Mouse (Mus musculus) hindbrain, postnatal 0 days (tissue): ENCODE data around the gene Ddx19a. TPM values are rescaled to one million over a fixed set of nuclear protein-coding genes. Genes with fewer than 3 reads are reported as not detected.
"Not testable (repeated sequence)": the region's sequence is repeated elsewhere in the genome, so short reads cannot be mapped to it uniquely, and the experiment has no call there.

Experiments used
- ATAC-seq: fragments of 200-750 bp; cut with Nextera tagmentation; 2 replicates; pipeline ENCODE4 v1.8.0; 2017; ENCODE audit warnings: mild to moderate bottlenecking, moderate TSS enrichment, moderate library complexity
- DNase-seq: peaks from one replicate; pipeline ENCODE4 v3.0.0-alpha.2; 2015; ENCODE audit warnings: low spot score
- H3K27ac ChIP-seq: fragments of 300-500 bp; sonication (generic); 2 replicates; pipeline ENCODE4 v1.5.1; 2014; ENCODE audit warnings: mild to moderate bottlenecking
- H3K27me3 ChIP-seq: fragments of 300-500 bp; sonication (generic); 2 replicates; pipeline ENCODE4 v1.6.1; 2014; ENCODE audit warnings: low read length, mixed read lengths; ENCODE audit not compliant: insufficient read depth
- H3K36me3 ChIP-seq: fragments of 300-500 bp; sonication (generic); 2 replicates; pipeline ENCODE4 v1.6.1; 2014; ENCODE audit warnings: low read length, mixed read lengths; ENCODE audit not compliant: insufficient read depth
- H3K4me1 ChIP-seq: fragments of 300-500 bp; sonication (generic); 2 replicates; pipeline ENCODE4 v1.6.1; 2014; ENCODE audit warnings: antibody characterized with exemption, low read length, mixed read lengths; ENCODE audit not compliant: insufficient read depth
- H3K4me2 ChIP-seq: fragments of 300-500 bp; sonication (generic); 2 replicates; pipeline ENCODE4 v1.6.1; 2014; ENCODE audit warnings: low read depth, mild to moderate bottlenecking, low read length, moderate library complexity, mixed read lengths
- H3K4me3 ChIP-seq: fragments of 300-500 bp; sonication (generic); 2 replicates; pipeline ENCODE4 v1.5.1; 2014; ENCODE audit warnings: low read length
- H3K9ac ChIP-seq: fragments of 300-500 bp; sonication (generic); replicated peaks from 2 replicates; pipeline ENCODE4 v1.6.1; 2014; ENCODE audit warnings: mild to moderate bottlenecking, low read length, moderate library complexity, mixed read lengths
- H3K9me3 ChIP-seq: fragments of 300-500 bp; sonication (generic); 2 replicates; pipeline ENCODE4 v1.6.1; 2016; ENCODE audit warnings: low read length, mixed read lengths
- CTCF ChIP-seq: IDR thresholded peaks from 2 replicates; pipeline ENCODE4 v1.5.1; 2016; ENCODE audit warnings: antibody characterized with exemption, control low read depth, low read depth
- WGBS: fragments of 180-500 bp; shearing (Covaris S2); extraction: QIAGEN DNeasy Blood & Tissue Kit; methylation state at CpG from one replicate; pipeline ENCODE4 v1.1.7; 2014; 5-methylcytosine and 5-hydroxymethylcytosine counted together
- polyA plus RNA-seq: library from polyadenylated mRNA; unstranded; fragments of >200 nt; fragmentation: Nextera tagmentation; extraction: Ambion mirVana; gene quantifications from 2 replicates; pipeline ENCODE4 v1.2.1, GENCODE M21; 2015
- total RNA-seq: library from RNA; depleted of rRNA; stranded (reverse); fragments of >200 nt; gene quantifications from 2 replicates; pipeline ENCODE4 v1.2.3, GENCODE M21; 2014

Ddx19a gene
- total and polyA plus RNA-seq, 2 experiments from 2014 or later, result 10.8 to 35.1 TPM

DNA sequence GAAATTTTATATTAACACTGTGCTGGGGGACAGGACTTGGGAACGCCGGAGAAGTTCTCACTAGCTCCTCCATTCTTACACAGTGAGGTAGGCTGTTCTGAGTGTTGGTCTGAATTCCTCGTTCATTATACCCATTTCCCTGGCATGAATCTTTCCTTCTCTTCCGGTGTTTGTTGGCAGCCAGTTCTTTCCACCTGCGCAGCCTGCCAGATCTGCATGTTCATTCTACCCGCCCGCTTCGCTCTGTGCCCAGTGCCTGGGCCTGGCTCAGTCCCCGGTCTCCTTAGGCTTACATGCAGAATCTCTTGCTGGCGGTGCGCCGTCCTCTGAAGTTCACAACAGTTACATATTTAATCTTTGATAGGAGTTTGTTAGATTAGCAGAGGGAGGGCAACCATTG is 61.4 kb downstream of the Ddx19a start:
- H3K27ac ChIP-seq, result no peak overlapping the region
- 78% methylated on average over 12 of the region's 12 CpGs for WGBS
- H3K9me3 ChIP-seq, result no peaks in the 10 kb centered on the region
- no peaks in the 10 kb centered on the region for H3K27me3 ChIP-seq
- no peak for TF ChIP-seq CTCF
- H3K4me3 ChIP-seq, result no peak overlapping the region
- DNase-seq (no peak), ATAC-seq (no peak)
- H3K4me2 ChIP-seq, result no peak overlapping the region
- no peak overlapping the region for H3K9ac ChIP-seq
- peaks cover 11% of the 10 kb centered on the region for H3K4me1 ChIP-seq
- H3K36me3 ChIP-seq, result no peaks in the 10 kb centered on the region

DNA sequence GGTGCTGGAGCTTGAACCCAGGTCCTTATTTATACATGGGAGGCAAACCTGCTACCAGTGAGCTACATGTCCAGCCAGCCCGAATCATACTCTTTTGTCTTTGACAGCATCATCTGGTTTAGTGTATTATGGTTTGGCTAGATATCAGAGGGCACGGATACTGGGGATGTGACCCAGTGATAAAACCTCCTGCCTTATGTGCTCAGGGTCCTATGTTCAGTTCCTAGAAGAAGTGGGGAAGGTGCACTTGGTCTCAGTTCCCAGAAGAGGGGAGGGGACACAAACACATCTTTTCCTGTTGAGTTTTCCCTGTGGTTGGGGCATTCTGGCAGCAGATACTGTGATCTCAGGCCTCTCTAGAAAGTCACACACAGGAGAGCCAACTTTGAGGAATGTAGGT is 64.3 kb downstream of the Ddx19a start:
- 94% methylated on average over 2 of the region's 2 CpGs for WGBS
- no peak for ATAC-seq

DNA sequence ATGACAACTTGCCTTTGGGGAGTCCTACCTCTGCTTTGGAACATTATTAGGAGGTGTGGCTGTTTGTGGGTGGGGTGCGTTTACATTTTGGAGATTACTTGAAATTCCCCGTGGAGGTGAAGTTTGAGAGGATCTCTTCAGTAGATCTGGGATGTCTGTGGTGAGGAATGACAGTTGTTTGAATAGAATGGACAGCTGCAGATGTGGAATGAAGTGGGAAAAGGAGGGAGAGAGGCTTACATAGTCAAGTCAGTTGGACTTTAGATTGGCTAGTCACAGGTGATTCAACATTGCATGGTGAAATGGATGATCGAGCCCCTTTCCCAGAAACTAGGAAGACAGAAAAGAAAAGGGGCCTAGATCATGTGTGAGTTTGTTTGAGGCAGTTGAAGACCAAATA is 65.2 kb downstream of the Ddx19a start:
- Histone ChIP-seq H3K27me3 (no peaks in the 10 kb centered on the region), H3K4me2 (no peak overlapping the region), H3K36me3 (no peaks in the 10 kb centered on the region), H3K27ac (no peak overlapping the region), H3K4me3 (no peak overlapping the region), H3K9ac (no peak overlapping the region), H3K9me3 (no peaks in the 10 kb centered on the region), H3K4me1 (no peaks in the 10 kb centered on the region)
- no peak for DNase-seq
- no peak for TF ChIP-seq CTCF
- no peak for ATAC-seq
- 91% methylated on average over 3 of the region's 3 CpGs for WGBS

More for the DNA sequence above, 64.3 kb downstream of the Ddx19a start:
- H3K9me3 ChIP-seq, result no peaks in the 10 kb centered on the region
- no peaks in the 10 kb centered on the region for H3K4me1 ChIP-seq
- H3K27ac ChIP-seq, result no peak overlapping the region
- H3K4me2 ChIP-seq, result no peak overlapping the region
- no peaks in the 10 kb centered on the region for H3K27me3 ChIP-seq
- no peak overlapping the region for H3K9ac ChIP-seq
- no peak for TF ChIP-seq CTCF
- no peak overlapping the region for H3K4me3 ChIP-seq
- no peaks in the 10 kb centered on the region for H3K36me3 ChIP-seq
- DNase-seq, result no peak

DNA sequence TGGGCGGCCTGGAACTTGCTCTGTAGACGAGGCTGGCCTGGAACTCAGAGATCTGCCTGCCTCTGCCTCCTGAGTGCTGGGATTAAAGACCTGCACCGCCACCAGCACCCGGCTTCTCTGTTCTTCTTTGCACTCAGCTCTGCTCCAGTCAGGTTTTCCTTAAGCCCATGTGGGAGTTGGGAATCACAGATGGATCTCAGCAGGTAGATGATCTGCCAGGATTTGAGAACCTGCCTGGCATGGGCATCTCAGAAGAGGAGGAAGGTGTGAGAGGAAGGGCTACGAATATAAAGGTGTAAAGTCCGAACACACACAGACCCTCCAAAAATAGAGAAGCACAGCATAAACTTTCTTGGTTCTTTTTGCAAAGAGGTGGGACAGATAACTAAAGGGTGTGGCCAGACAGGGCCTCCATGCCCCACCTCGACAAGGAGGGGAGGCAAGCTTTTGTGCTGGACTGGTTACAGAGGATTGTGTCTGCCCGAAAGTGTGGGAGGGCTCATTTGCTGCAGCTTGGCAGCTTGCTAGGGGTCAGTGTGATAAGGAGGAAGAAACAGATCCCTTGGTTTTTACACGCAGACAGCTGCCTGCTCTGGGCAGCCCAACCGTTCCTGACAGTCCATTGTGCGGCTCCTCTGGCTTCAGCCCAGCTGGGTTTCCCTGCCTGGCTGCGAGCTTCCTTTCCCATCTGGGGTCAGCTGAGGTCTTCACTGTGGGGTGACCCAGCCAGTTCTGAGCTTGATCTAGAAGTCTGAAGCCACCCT is 66.2 kb downstream of the Ddx19a start:
- Histone ChIP-seq H3K4me3 (no peak overlapping the region), H3K9ac (no peak overlapping the region), H3K36me3 (no peaks in the 10 kb centered on the region), H3K4me2 (no peak overlapping the region), H3K9me3 (no peaks in the 10 kb centered on the region), H3K27ac (no peak overlapping the region), H3K27me3 (no peaks in the 10 kb centered on the region), H3K4me1 (no peaks in the 10 kb centered on the region)
- ATAC-seq (no peak), DNase-seq (no peak)
- no peak for TF ChIP-seq CTCF
- 59% methylated on average over 12 of the region's 12 CpGs for WGBS

DNA sequence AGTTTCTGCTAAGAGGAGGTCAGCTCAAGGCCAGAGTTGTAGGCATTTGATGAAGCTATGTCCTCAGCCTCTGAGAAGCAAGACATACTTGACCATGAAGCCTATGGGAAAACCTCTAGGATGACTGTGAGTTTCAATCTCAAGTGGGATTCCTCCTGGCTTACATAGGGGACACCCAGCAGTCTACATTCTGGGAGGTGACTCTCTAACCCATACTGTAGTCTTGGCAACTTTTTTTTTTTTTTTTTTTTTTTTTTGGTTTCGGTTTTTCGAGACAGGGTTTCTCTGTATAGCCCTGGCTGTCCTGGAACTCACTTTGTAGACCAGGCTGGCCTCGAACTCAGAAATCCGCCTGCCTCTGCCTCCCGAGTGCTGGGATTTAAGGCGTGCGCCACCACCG is 67.9 kb downstream of the Ddx19a start:
- H3K9ac ChIP-seq, DNase-seq, H3K27ac ChIP-seq, H3K4me3 ChIP-seq, H3K9me3 ChIP-seq, H3K4me1 ChIP-seq, H3K36me3 ChIP-seq, H3K27me3 ChIP-seq, H3K4me2 ChIP-seq, ATAC-seq: not testable (repeated sequence)
- 94% methylated on average over 5 of the region's 8 CpGs for WGBS

DNA sequence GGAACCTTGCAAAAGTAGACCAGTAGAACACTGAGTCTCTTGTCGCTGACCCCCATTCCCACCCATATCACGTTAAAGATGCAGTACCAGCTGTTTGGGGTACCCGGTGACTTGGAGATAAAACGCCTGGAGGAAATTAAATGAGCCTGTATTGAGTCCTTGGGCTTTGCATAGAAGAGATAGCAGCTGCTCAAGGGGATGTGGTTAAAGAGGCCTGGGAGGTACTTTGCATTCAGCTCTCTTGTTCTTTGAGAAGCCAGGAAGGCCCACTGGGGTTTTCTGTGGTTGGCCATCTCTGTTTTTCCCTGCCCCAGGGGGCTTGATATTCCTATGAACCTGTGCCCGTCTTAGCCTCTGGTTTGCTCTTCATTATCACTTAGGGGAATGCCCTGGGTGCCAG is 68.5 kb downstream of the Ddx19a start:
- H3K36me3 ChIP-seq, result no peaks in the 10 kb centered on the region
- H3K27ac ChIP-seq, result no peak overlapping the region
- no peak for DNase-seq
- no peak overlapping the region for H3K4me2 ChIP-seq
- no peaks in the 10 kb centered on the region for H3K27me3 ChIP-seq
- no peaks in the 10 kb centered on the region for H3K9me3 ChIP-seq
- no peak overlapping the region for H3K4me3 ChIP-seq
- no peak for TF ChIP-seq CTCF
- 55% methylated on average over 5 of the region's 5 CpGs for WGBS
- ATAC-seq, result no peak
- H3K4me1 ChIP-seq, result no peaks in the 10 kb centered on the region
- no peak overlapping the region for H3K9ac ChIP-seq

DNA sequence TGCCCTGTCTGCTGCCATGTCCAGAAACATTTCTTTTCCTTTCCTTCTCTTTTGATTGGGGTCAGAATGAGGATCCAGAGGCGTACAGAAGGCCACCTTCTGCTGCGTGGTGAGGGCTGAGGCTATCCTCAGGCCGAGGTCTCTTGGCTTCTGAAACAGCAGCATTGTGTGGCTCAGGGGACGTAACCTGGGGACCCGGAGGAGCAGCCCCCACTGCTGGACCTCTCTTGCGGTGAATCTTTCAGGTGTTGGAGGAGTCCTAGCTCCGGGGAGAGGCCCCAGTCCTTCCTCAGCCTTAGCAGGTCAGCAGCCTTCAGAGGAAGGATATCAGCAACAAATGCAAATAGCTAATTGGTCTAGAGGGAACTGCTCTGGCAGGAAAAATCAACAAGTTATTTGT is 69.2 kb downstream of the Ddx19a start:
- no peak overlapping the region for H3K4me3 ChIP-seq
- H3K4me1 ChIP-seq, result no peaks in the 10 kb centered on the region
- ATAC-seq (no peak), DNase-seq (no peak)
- no peak overlapping the region for H3K27ac ChIP-seq
- 85% methylated on average over 7 of the region's 7 CpGs for WGBS
- TF ChIP-seq CTCF, result no peak
- H3K4me2 ChIP-seq, result no peak overlapping the region
- H3K36me3 ChIP-seq, result no peaks in the 10 kb centered on the region
- no peak overlapping the region for H3K9ac ChIP-seq
- H3K9me3 ChIP-seq, result no peaks in the 10 kb centered on the region
- H3K27me3 ChIP-seq, result no peaks in the 10 kb centered on the region
